Mouse (Mus musculus) cerebellum, adult 2 months (tissue): Measurements from ENCODE around the gene Trrap.

ENCODE experiments used
- CTCF ChIP-seq: fragments of 200-500 bp; IDR thresholded peaks from 2 replicates; pipeline ENCODE4 v1.5.1; 2011; ENCODE audit warnings: low read depth, mild to moderate bottlenecking, control low read depth, low read length, moderate library complexity, borderline replicate concordance; ENCODE audit not compliant: insufficient read depth
- POLR2A ChIP-seq: fragments of 200-500 bp; IDR thresholded peaks from 2 replicates; pipeline ENCODE4 v1.6.1; 2011; ENCODE audit warnings: low read length, control low read depth, borderline replicate concordance; ENCODE audit not compliant: insufficient read depth

DNA sequence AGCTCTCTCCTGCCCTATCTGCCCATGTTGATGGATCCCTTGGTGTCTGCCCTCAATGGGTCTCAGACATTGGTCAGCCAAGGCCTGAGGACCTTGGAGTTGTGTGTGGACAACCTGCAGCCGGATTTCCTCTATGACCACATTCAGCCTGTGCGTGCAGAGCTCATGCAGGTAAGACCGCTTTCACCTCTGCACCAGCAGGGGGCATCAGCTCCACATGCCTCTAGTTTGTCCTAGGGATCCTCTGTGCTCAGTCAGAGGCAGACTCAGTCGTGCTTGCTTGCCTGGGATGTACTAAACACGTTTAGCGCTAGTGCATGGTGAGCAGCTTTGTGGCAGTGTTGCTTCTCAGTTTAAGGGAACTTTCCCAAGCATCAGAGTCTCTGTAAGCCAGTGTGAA, 27.2 kb downstream of the Trrap start:
- TF ChIP-seq POLR2A: no peak
- TF ChIP-seq CTCF: peak; percentile 67
